Mouse (Mus musculus): Measurements from ENCODE around the gene Treml2.

DNA sequence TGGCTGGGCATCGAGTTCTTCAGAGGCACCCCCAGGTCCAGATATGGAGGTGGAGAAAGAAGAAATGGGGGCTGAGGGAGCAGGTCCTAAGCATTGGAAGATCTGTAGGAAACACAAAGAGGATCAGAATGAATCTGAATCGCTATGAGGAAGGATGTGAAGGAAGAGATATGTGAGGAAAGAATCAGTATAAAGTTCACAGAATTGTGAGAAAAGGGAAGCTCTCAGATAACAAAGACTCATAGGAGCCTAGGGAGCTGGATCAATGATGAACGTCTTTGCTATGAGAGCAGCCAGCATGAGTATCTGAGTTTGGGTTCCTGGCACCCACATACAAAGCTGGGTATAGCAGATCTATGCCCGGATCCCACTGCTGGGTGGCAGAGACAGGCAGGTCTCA is 29.5 kb upstream of the Treml2 start:
- TF ChIP-seq CTCF (IDR thresholded peaks at IDR 0.05; ENCODE audit: low read depth, low read length): no peak
- no peak for TF ChIP-seq POLR2A (IDR thresholded peaks at IDR 0.05; ENCODE audit: borderline replicate concordance, low read depth, low read length)
